Mouse (Mus musculus): ENCODE measurements around the gene Scube1. TPM values are rescaled to one million over a fixed set of nuclear protein-coding genes. Genes with fewer than 3 reads are reported as not detected.

Gene Scube1
- polyA plus RNA-seq, 2 experiments = 0.09 to 0.10 TPM

DNA sequence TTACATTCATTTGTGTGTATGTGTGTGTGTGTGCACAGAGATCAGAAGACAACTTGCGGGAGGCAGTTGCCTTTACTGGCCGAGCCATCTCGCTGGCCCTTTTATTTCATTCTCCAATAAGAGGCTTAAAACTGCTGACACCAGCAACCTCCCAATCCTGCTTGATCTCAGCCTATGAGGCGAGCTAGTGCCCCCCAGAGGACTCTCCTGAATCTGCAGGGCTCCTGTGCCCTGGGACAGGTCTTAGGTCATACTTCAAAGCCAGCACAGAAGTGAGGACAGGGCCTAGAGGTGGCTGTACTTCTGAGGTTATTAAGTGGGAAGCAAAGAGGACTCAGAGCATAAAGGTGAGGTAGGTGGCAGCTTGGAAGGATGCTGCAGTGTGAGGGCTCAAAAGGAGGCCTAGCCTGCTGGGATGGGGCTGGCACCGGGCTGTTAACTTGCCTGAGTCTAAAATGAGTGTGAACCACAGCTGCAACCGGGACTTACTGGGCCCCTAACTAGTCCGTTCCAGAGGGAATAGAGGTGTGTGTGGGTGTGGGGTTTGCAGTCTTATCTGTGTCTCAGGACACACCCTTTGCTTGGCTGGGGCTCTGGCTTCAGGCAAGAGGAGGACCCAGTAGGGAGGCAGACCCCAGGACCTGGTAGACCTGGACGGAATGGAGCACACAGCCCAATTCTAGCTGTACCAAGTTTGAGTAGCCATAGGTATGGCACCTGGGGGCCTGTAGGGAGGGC is 141.2 kb downstream of the Scube1 start:
- DNase-seq (ENCODE audit: low read depth in 3 of 3, low spot score in 3 of 3) (peak in 1 of 3 experiments; percentile 52), ATAC-seq (ENCODE audit: insufficient read depth) (peak; percentile 82)
- Histone ChIP-seq H3K4me1 (replicated peaks; ENCODE audit: control insufficient read depth in 2 of 2, insufficient read depth in 2 of 2, low read length in 1 of 2) (peaks cover 13 to 14% of the 10 kb centered on the region in 2 experiments), H3K4me2 (ENCODE audit: low read depth) (peak overlapping the region; percentile 51), H3K9ac (replicated peaks) (peak overlapping the region; percentile 47), H3K27me3 (ENCODE audit: control insufficient read depth, insufficient read depth, low read length) (no peaks in the 10 kb centered on the region), H3K9me3 (ENCODE audit: control insufficient read depth, low read length) (peaks cover 6% of the 10 kb centered on the region), H3K4me3 (ENCODE audit: insufficient read depth in 1 of 2, low read depth in 2 of 2, low read length in 2 of 2) (no peak overlapping the region; a peak in 1 of 4 replicates), H3K27ac (peak overlapping the region; percentile 18), H3K36me3 (replicated peaks; ENCODE audit: control insufficient read depth, insufficient read depth, low read depth) (peaks cover 92% of the 10 kb centered on the region)
- TF ChIP-seq EP300 (IDR thresholded peaks at IDR 0.05; ENCODE audit: low read depth) = no peak
- TF ChIP-seq CTCF (IDR thresholded peaks at IDR 0.05; ENCODE audit: low read depth) = peak; percentile 85
- 59% methylated on average over 8 of the region's 8 CpGs for WGBS (ENCODE audit: insufficient replicate concordance)

DNA sequence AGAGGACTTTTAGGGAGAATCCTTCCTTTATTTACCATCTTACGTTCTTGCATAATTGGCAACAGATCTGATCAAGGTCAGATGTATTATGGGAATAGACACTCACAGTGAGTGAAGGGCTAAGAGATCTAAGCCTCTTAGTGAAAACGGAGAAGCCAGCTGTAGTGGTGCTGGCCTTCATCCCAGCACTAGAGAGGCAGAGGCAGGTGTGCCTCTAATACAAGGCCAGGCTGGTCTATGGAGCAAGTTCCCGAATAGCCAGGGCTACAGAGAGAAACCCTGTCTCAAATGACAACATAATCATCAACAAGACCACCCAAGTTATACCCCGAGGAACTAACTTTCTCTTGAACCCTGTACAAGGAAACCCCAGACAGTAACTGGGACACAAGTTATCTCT is 141.9 kb downstream of the Scube1 start:
- DNase-seq (ENCODE audit: low read depth in 3 of 3, low spot score in 3 of 3) (no peak), ATAC-seq (ENCODE audit: insufficient read depth) (no peak)
- Histone ChIP-seq H3K4me3 (ENCODE audit: insufficient read depth in 1 of 2, low read depth in 2 of 2, low read length in 2 of 2) (no peak overlapping the region), H3K9me3 (ENCODE audit: control insufficient read depth, low read length) (peaks cover 6% of the 10 kb centered on the region), H3K27me3 (ENCODE audit: control insufficient read depth, insufficient read depth, low read length) (no peaks in the 10 kb centered on the region), H3K36me3 (replicated peaks; ENCODE audit: control insufficient read depth, insufficient read depth, low read depth) (peaks cover 92% of the 10 kb centered on the region), H3K9ac (replicated peaks) (no peak overlapping the region), H3K27ac (no peak overlapping the region; the same call in 1 of the 2 replicates), H3K4me1 (replicated peaks; ENCODE audit: control insufficient read depth in 2 of 2, insufficient read depth in 2 of 2, low read length in 1 of 2) (peaks cover 13 to 14% of the 10 kb centered on the region in 2 experiments), H3K4me2 (ENCODE audit: low read depth) (no peak overlapping the region)
- WGBS (ENCODE audit: insufficient replicate concordance) = 82% methylated on average over 4 of the region's 4 CpGs
- TF ChIP-seq CTCF (IDR thresholded peaks at IDR 0.05; ENCODE audit: low read depth) (no peak), EP300 (IDR thresholded peaks at IDR 0.05; ENCODE audit: low read depth) (no peak)

DNA sequence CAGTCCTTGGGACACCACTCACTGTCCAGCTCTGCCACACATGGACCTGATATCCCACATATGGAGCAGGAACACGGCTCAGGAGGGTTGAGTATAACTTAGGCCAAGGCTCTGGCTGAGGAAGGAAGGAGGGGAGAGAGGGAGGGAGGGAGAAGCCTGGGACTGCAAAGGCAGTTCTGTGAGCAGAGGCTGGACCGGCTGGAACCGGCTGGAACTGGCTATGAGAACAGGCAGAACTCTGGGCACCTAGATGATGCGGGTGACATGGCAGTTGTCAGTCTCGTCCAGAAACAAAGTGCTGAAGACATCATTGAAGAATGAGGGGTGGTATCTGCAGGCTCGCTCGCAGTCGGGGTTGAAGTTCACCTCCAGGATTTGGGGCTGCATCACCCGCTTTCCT is 148.2 kb downstream of the Scube1 start:
- peaks cover 78% of the 10 kb centered on the region for H3K36me3 ChIP-seq (replicated peaks; ENCODE audit: control insufficient read depth, insufficient read depth, low read depth)
- no peak for ATAC-seq (ENCODE audit: insufficient read depth)

DNA sequence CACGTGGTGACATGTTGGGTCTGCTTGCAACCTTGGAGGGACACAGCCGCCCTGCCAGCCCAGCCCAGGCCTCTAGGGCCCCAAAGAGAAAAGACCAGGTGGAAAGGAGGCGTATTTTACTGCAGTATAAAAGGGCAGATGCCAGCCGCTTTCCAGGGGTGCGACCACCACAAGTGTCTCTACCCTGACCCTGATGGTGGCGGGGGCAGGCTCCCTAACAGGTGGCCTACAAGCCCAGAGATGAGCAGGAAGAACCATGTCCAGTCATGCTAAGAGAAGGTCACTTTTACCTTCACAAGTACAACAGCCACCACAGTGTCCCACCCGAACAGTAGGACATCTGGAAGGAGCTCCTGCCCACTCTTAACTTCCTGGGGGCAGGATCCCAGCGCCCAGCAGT is 149.3 kb downstream of the Scube1 start:
- Histone ChIP-seq H3K9me3 (ENCODE audit: control insufficient read depth, low read length) (no peaks in the 10 kb centered on the region), H3K4me1 (replicated peaks; ENCODE audit: control insufficient read depth in 2 of 2, insufficient read depth in 2 of 2, low read length in 1 of 2) (no peaks in the 10 kb centered on the region), H3K9ac (replicated peaks) (no peak overlapping the region), H3K4me2 (ENCODE audit: low read depth) (no peak overlapping the region), H3K36me3 (replicated peaks; ENCODE audit: control insufficient read depth, insufficient read depth, low read depth) (peaks cover 71% of the 10 kb centered on the region), H3K27me3 (ENCODE audit: control insufficient read depth, insufficient read depth, low read length) (no peaks in the 10 kb centered on the region), H3K27ac (no peak overlapping the region), H3K4me3 (ENCODE audit: insufficient read depth in 1 of 2, low read depth in 2 of 2, low read length in 2 of 2) (no peak overlapping the region)
- no peak for TF ChIP-seq CTCF (IDR thresholded peaks at IDR 0.05; ENCODE audit: low read depth)
- TF ChIP-seq EP300 (IDR thresholded peaks at IDR 0.05; ENCODE audit: low read depth) = no peak
- WGBS (ENCODE audit: insufficient replicate concordance) = 88% methylated on average over 8 of the region's 8 CpGs
- DNase-seq (ENCODE audit: low read depth in 3 of 3, low spot score in 3 of 3) (no peak), ATAC-seq (ENCODE audit: insufficient read depth) (no peak)

More for the DNA sequence above, 148.2 kb downstream of the Scube1 start:
- no peak for TF ChIP-seq CTCF (IDR thresholded peaks at IDR 0.05; ENCODE audit: low read depth)
- no peak for TF ChIP-seq EP300 (IDR thresholded peaks at IDR 0.05; ENCODE audit: low read depth)
- Histone ChIP-seq H3K9me3 (ENCODE audit: control insufficient read depth, low read length) (no peaks in the 10 kb centered on the region), H3K4me1 (replicated peaks; ENCODE audit: control insufficient read depth in 2 of 2, insufficient read depth in 2 of 2, low read length in 1 of 2) (no peaks in the 10 kb centered on the region), H3K27ac (no peak overlapping the region), H3K4me3 (ENCODE audit: insufficient read depth in 1 of 2, low read depth in 2 of 2, low read length in 2 of 2) (no peak overlapping the region), H3K9ac (replicated peaks) (no peak overlapping the region), H3K4me2 (ENCODE audit: low read depth) (no peak overlapping the region), H3K27me3 (ENCODE audit: control insufficient read depth, insufficient read depth, low read length) (no peaks in the 10 kb centered on the region)
- WGBS (ENCODE audit: insufficient replicate concordance) = 91% methylated on average over 9 of the region's 9 CpGs
- no peak for DNase-seq (ENCODE audit: low read depth in 3 of 3, low spot score in 3 of 3)

DNA sequence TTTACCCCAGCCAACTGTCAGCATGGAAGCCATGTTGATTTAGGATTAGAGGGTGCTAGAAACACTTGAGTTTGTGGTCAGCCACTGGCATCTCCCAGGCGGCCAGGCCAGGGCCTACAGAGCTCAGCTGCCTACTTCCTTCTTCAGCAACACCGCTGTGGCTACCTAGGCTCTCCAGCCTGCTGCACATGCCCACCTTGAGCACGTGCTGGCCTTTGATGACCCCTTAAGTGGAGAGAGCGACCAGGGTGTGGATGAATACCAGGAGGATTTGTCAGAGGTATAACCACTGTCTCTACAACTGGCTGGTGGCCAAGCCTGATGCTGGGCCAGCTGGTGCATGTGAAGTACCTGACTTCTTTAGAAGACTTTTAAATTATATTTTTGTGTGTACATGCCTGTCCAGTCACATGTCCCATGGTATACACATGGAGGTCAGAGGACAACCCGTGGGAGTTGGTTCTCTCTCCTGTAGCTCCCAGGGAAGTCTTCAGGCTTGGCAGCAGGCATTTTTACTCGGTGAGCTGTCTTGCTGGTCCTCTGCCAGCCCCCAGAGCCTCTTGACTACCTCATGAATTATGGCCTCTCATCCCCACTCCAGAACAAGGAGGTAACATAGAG is 150.0 kb downstream of the Scube1 start:
- H3K4me1 ChIP-seq (replicated peaks; ENCODE audit: control insufficient read depth in 2 of 2, insufficient read depth in 2 of 2, low read length in 1 of 2) = no peaks in the 10 kb centered on the region; a peak in 1 of 4 replicates
- H3K9me3 ChIP-seq (ENCODE audit: control insufficient read depth, low read length) = no peaks in the 10 kb centered on the region
- no peaks in the 10 kb centered on the region for H3K27me3 ChIP-seq (ENCODE audit: control insufficient read depth, insufficient read depth, low read length)
- TF ChIP-seq CTCF (IDR thresholded peaks at IDR 0.05; ENCODE audit: low read depth) (no peak), EP300 (IDR thresholded peaks at IDR 0.05; ENCODE audit: low read depth) (no peak)
- DNase-seq (ENCODE audit: low read depth in 3 of 3, low spot score in 3 of 3) (no peak), ATAC-seq (ENCODE audit: insufficient read depth) (no peak)
- peaks cover 64% of the 10 kb centered on the region for H3K36me3 ChIP-seq (replicated peaks; ENCODE audit: control insufficient read depth, insufficient read depth, low read depth)
- no peak overlapping the region for H3K4me2 ChIP-seq (ENCODE audit: low read depth)
- no peak overlapping the region for H3K27ac ChIP-seq
- no peak overlapping the region for H3K9ac ChIP-seq (replicated peaks)
- WGBS (ENCODE audit: insufficient replicate concordance) = 76% methylated on average over 6 of the region's 6 CpGs
- no peak overlapping the region for H3K4me3 ChIP-seq (ENCODE audit: insufficient read depth in 1 of 2, low read depth in 2 of 2, low read length in 2 of 2)
